Mouse (Mus musculus): ENCODE data around the gene Shisa3. TPM values are rescaled to one million over a fixed set of nuclear protein-coding genes. Genes with fewer than 3 reads are reported as not detected.

The Shisa3 gene
- polyA plus RNA-seq, 1 experiment from 2014 or later = 6.6 TPM

DNA sequence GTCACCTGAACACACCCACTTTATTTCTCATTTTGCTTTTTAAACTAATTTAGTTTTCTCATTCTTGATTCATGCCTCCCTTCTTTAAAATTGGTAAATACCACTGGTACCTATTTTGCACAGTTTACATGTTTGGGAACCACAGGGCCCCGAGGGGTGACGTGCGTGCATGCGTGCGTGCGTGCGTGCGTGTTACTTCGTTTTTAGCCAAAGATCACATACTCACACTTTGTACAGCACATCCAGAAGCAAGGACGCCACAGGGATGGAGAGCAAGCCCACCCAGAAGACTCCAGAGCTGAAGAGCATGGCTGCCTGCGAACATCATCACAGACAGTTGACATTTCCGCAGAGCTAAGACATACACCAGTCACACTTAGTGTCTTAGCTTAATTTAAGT is 23.6 kb downstream of the Shisa3 start:
- no peak for ATAC-seq

DNA sequence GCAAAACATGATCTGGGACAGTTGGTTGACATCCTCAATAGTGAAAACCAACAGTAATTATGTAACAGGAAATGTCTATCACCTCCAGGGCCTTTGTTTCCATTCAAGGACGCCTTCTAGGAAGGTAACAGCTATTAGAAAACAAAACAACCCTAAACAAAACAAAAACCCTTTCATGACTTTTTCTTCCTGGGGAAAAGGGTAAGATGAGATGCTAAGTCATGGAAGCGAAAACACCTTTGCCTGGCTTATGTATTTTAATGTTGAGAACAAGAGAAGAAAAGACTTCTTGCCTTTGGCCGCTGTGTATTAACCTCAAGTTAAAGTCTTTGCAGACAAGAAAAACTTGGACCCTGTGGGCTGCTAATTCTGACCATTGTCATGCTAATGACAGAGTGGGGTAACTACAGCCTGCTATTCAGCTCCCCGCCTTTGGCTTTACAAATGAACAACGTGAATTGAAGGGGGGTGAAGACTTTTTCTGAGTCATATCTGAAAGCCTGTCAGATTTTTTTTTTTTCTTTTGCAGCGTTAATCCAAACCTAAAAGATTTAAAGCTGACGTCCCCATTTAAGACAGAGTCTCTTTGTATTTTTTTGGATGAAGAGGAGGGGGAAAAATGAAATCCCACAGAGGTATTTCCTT is 25.6 kb downstream of the Shisa3 start:
- no peak for TF ChIP-seq CTCF (IDR thresholded peaks at IDR 0.05; ENCODE audit: low read depth)
- H3K9ac ChIP-seq (ENCODE audit: low read depth, low read length) = no peak overlapping the region
- peaks cover 3% of the 10 kb centered on the region; the same call in 1 of the 2 replicates for H3K36me3 ChIP-seq (ENCODE audit: control insufficient read depth, insufficient read depth)
- no peak overlapping the region for H3K4me3 ChIP-seq (ENCODE audit: low read depth, low read length)
- H3K9me3 ChIP-seq (ENCODE audit: control insufficient read depth) = no peaks in the 10 kb centered on the region
- no peak for ATAC-seq
- no peak overlapping the region for H3K27ac ChIP-seq (ENCODE audit: low read depth, low read length)
- H3K4me2 ChIP-seq (replicated peaks; ENCODE audit: low read depth) = no peak overlapping the region
- no peaks in the 10 kb centered on the region for H3K27me3 ChIP-seq (replicated peaks; ENCODE audit: control insufficient read depth, insufficient read depth, low read length)
- no peaks in the 10 kb centered on the region for H3K4me1 ChIP-seq (replicated peaks; ENCODE audit: control insufficient read depth, insufficient read depth, low read length)
- WGBS = 60% methylated on average over 7 of the region's 7 CpGs

More for the DNA sequence above, 23.6 kb downstream of the Shisa3 start:
- peaks cover 3% of the 10 kb centered on the region; the same call in 1 of the 2 replicates for H3K36me3 ChIP-seq (ENCODE audit: control insufficient read depth, insufficient read depth)
- no peak for TF ChIP-seq CTCF (IDR thresholded peaks at IDR 0.05; ENCODE audit: low read depth)
- H3K9me3 ChIP-seq (ENCODE audit: control insufficient read depth) = no peaks in the 10 kb centered on the region
- no peak overlapping the region for H3K9ac ChIP-seq (ENCODE audit: low read depth, low read length)
- H3K4me1 ChIP-seq (replicated peaks; ENCODE audit: control insufficient read depth, insufficient read depth, low read length) = no peaks in the 10 kb centered on the region
- H3K4me3 ChIP-seq (ENCODE audit: low read depth, low read length) = no peak overlapping the region
- H3K27ac ChIP-seq (ENCODE audit: low read depth, low read length) = no peak overlapping the region
- 91% methylated on average over 12 of the region's 12 CpGs for WGBS
- no peak overlapping the region for H3K4me2 ChIP-seq (replicated peaks; ENCODE audit: low read depth)
- H3K27me3 ChIP-seq (replicated peaks; ENCODE audit: control insufficient read depth, insufficient read depth, low read length) = no peaks in the 10 kb centered on the region

DNA sequence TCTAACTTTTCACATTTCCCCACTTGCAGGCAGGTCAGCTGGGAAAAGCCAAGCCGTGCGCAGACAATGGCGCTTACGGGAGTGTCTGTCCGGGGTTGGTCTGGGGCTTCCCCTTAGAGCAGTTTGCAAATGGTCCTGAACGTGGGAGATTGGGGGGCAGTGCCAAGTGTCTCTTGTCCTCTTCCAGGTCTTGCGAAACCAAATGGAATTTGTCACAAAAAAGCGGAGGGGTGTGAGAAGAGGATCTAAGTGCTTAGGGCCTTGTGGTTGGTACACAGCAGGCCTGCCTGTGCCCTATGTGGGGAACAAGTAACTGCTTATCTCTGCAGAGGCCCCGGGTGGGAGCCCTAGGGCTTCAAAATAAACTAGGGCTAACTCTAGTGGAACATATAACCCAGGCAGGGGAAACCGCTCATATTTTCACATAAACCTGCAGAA is 26.2 kb downstream of the Shisa3 start:
- Histone ChIP-seq H3K27ac (ENCODE audit: low read depth, low read length) (no peak overlapping the region), H3K36me3 (ENCODE audit: control insufficient read depth, insufficient read depth) (peaks cover 8% of the 10 kb centered on the region; the same call in 1 of the 2 replicates), H3K4me1 (replicated peaks; ENCODE audit: control insufficient read depth, insufficient read depth, low read length) (no peaks in the 10 kb centered on the region), H3K9me3 (ENCODE audit: control insufficient read depth) (no peaks in the 10 kb centered on the region), H3K9ac (ENCODE audit: low read depth, low read length) (no peak overlapping the region), H3K4me3 (ENCODE audit: low read depth, low read length) (no peak overlapping the region), H3K4me2 (replicated peaks; ENCODE audit: low read depth) (no peak overlapping the region), H3K27me3 (replicated peaks; ENCODE audit: control insufficient read depth, insufficient read depth, low read length) (no peaks in the 10 kb centered on the region)
- 50% methylated on average over 10 of the region's 10 CpGs for WGBS
- no peak for ATAC-seq
- TF ChIP-seq CTCF (IDR thresholded peaks at IDR 0.05; ENCODE audit: low read depth) = no peak

DNA sequence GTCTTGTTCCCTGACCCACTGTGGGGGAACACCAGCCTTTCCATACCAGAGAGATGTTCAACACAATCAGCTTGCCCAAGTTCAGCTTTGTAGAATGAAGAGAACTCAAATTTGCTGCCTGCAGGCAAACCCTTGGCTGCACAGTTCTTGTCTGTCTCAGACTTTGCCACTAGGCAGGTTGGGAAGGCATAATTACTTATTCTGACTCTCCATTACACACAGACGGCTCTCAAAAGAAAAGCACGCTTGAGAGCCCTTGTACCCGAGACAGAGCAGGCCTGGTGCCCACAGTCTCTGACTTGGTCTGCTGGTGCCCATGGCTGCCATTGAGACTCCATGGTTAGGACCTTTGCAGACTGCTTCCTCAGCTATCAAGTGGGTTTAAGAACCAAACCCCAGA is 26.7 kb downstream of the Shisa3 start:
- no peaks in the 10 kb centered on the region for H3K27me3 ChIP-seq (replicated peaks; ENCODE audit: control insufficient read depth, insufficient read depth, low read length)
- H3K9me3 ChIP-seq (ENCODE audit: control insufficient read depth) = no peaks in the 10 kb centered on the region
- H3K4me3 ChIP-seq (ENCODE audit: low read depth, low read length) = no peak overlapping the region
- TF ChIP-seq CTCF (IDR thresholded peaks at IDR 0.05; ENCODE audit: low read depth) = no peak
- H3K36me3 ChIP-seq (ENCODE audit: control insufficient read depth, insufficient read depth) = peaks cover 8% of the 10 kb centered on the region; the same call in 1 of the 2 replicates
- no peak overlapping the region for H3K4me2 ChIP-seq (replicated peaks; ENCODE audit: low read depth)
- no peak overlapping the region for H3K9ac ChIP-seq (ENCODE audit: low read depth, low read length)
- H3K4me1 ChIP-seq (replicated peaks; ENCODE audit: control insufficient read depth, insufficient read depth, low read length) = no peaks in the 10 kb centered on the region
- no peak for ATAC-seq
- no peak overlapping the region for H3K27ac ChIP-seq (ENCODE audit: low read depth, low read length)
- 79% methylated on average over 3 of the region's 3 CpGs for WGBS

DNA sequence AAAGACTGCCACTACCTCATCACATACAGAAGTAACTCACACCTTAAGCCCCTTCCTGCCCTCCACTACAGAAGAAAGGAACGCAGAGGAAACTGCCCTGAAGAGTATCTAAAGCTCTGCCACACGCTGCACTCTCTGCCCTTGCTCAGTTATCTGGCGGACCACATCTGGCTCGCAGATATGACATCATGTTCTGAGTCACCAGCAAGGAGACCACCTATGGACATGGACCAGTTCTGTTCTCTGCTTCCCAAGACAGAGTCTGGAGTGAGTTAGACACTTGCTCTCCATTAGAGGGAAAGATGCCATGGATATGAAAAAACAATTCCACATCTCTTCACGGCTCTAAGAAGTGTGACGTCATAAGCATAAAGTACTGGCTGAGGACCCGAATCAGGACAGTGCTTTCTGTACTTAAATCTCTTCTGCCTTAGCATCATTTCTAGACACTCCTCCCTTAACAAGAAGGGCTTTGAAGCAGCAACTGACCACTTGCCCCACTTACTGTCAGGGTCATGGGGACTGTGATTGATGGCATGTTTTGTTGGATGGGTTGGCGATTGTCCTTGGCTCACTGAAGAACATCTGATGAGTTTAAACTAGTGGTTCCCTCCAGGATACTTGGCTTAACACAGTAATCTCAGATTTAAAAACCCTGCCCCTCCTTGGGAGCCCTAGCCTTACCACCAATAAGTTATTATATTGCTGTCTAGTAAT is 33.1 kb downstream of the Shisa3 start:
- 75% methylated on average over 8 of the region's 8 CpGs for WGBS

DNA sequence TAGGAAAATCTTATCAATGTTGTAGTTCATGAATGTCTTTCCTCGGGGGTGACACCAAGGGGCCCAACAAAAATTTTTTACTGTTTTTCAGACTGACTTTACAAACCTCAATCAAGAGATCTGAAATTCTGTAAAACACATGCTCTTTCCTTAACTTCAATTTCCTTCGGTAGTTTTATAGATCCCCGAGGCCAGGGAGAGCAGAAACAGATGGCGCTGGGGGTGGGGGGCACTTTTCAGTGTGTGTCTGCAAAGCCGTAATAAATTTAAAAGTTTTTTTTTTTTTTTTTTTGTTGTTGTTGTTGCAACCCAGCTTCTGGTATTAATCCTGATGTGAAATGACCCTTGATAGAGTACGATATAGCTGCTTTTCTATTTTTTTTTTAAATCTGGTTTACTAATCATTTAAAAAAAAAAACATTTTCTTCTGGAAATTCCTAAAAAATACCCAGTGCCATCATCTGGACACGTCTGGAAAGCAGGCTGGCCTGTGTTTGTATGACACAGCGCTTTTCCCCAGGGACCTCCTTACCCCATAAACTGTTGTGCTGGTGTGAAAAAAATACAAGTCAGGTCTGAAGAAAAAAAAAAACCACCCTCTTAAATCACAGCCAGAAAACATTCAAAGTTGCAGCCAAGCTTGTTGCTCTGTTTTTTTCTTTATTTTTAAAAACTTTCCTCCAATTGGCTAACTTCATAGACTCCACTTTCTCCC is 33.9 kb downstream of the Shisa3 start:
- no peaks in the 10 kb centered on the region for H3K4me1 ChIP-seq (replicated peaks; ENCODE audit: control insufficient read depth, insufficient read depth, low read length)
- no peak overlapping the region for H3K4me3 ChIP-seq (ENCODE audit: low read depth, low read length)
- no peak overlapping the region for H3K9ac ChIP-seq (ENCODE audit: low read depth, low read length)
- no peaks in the 10 kb centered on the region for H3K9me3 ChIP-seq (ENCODE audit: control insufficient read depth)
- TF ChIP-seq CTCF (IDR thresholded peaks at IDR 0.05; ENCODE audit: low read depth) = no peak
- no peak overlapping the region for H3K4me2 ChIP-seq (replicated peaks; ENCODE audit: low read depth)
- no peak overlapping the region for H3K27ac ChIP-seq (ENCODE audit: low read depth, low read length)
- peaks cover 18% of the 10 kb centered on the region; the same call in 1 of the 2 replicates for H3K36me3 ChIP-seq (ENCODE audit: control insufficient read depth, insufficient read depth)
- no peaks in the 10 kb centered on the region for H3K27me3 ChIP-seq (replicated peaks; ENCODE audit: control insufficient read depth, insufficient read depth, low read length)
- 69% methylated on average over 8 of the region's 8 CpGs for WGBS
- ATAC-seq = no peak

More for the DNA sequence above, 33.1 kb downstream of the Shisa3 start:
- H3K27ac ChIP-seq (ENCODE audit: low read depth, low read length) = no peak overlapping the region
- no peak overlapping the region for H3K4me2 ChIP-seq (replicated peaks; ENCODE audit: low read depth)
- TF ChIP-seq CTCF (IDR thresholded peaks at IDR 0.05; ENCODE audit: low read depth) = no peak
- no peaks in the 10 kb centered on the region for H3K4me1 ChIP-seq (replicated peaks; ENCODE audit: control insufficient read depth, insufficient read depth, low read length)
- H3K36me3 ChIP-seq (ENCODE audit: control insufficient read depth, insufficient read depth) = peaks cover 10% of the 10 kb centered on the region; the same call in 1 of the 2 replicates
- H3K4me3 ChIP-seq (ENCODE audit: low read depth, low read length) = no peak overlapping the region
- no peaks in the 10 kb centered on the region for H3K27me3 ChIP-seq (replicated peaks; ENCODE audit: control insufficient read depth, insufficient read depth, low read length)
- ATAC-seq = no peak
- no peak overlapping the region for H3K9ac ChIP-seq (ENCODE audit: low read depth, low read length)
- no peaks in the 10 kb centered on the region for H3K9me3 ChIP-seq (ENCODE audit: control insufficient read depth)

Data from intestine, postnatal 0 days (tissue).